Mouse (Mus musculus): Measurements from ENCODE around the gene Tmem132c.

- TF ChIP-seq CTCF (IDR thresholded peaks at IDR 0.05; ENCODE audit: low read depth) (no peak), EP300 (IDR thresholded peaks at IDR 0.05; ENCODE audit: low read depth) (no peak)
These were observed at the start of gene Tmem132c for GRCm38 (mm10) chr5:127241136-127241924.

Measured in liver, embryonic 14.5 days (tissue).